Mouse (Mus musculus) lung, embryonic 16.5 days (tissue): ENCODE measurements around the gene Krtap2-4. TPM values are rescaled to one million over a fixed set of nuclear protein-coding genes. Genes with fewer than 3 reads are reported as not detected.
"Not testable (repeated sequence)": the region's sequence is repeated elsewhere in the genome, so short reads cannot be mapped to it uniquely, and the experiment has no call there.

ENCODE experiments used
- ATAC-seq: fragments of 200-750 bp; cut with Nextera tagmentation; 2 replicates; pipeline ENCODE4 v1.8.0; 2017; ENCODE audit warnings: low read depth, mild to moderate bottlenecking, moderate library complexity
- H3K27ac ChIP-seq: fragments of 300-500 bp; sonication (generic); 2 replicates; pipeline ENCODE4 v1.5.1; 2014; ENCODE audit warnings: mild to moderate bottlenecking, control low read depth, low read length
- H3K27me3 ChIP-seq: fragments of 300-500 bp; sonication (generic); 2 replicates; pipeline ENCODE4 v1.6.1; 2014; ENCODE audit warnings: low read depth, low read length, mixed read lengths; ENCODE audit not compliant: control insufficient read depth, insufficient read depth
- H3K36me3 ChIP-seq: fragments of 300-500 bp; sonication (generic); 2 replicates; pipeline ENCODE4 v1.6.1; 2014; ENCODE audit warnings: low read length; ENCODE audit not compliant: control insufficient read depth, insufficient read depth
- H3K4me1 ChIP-seq: fragments of 300-500 bp; sonication (generic); replicated peaks from 2 replicates; pipeline ENCODE4 v1.6.1; 2014; ENCODE audit warnings: low read length, mixed read lengths; ENCODE audit not compliant: control insufficient read depth, insufficient read depth
- H3K4me2 ChIP-seq: fragments of 300-500 bp; sonication (generic); 2 replicates; pipeline ENCODE4 v1.6.1; 2014; ENCODE audit warnings: low read depth, low read length, control low read depth
- H3K4me3 ChIP-seq: fragments of 300-500 bp; sonication (generic); 2 replicates; pipeline ENCODE4 v1.5.1; 2014; ENCODE audit warnings: mild to moderate bottlenecking, low read length, control low read depth
- H3K9ac ChIP-seq: fragments of 300-500 bp; sonication (generic); 2 replicates; pipeline ENCODE4 v1.6.1; 2014; ENCODE audit warnings: low read length, control low read depth
- H3K9me3 ChIP-seq: fragments of 300-500 bp; sonication (generic); 2 replicates; pipeline ENCODE4 v1.6.1; 2016; ENCODE audit warnings: low read length; ENCODE audit not compliant: control insufficient read depth
- WGBS: fragments of 180-500 bp; shearing (Covaris S2); extraction: QIAGEN DNeasy Blood & Tissue Kit; methylation state at CpG from one replicate; pipeline ENCODE4 v1.1.7; 2014; 5-methylcytosine and 5-hydroxymethylcytosine counted together
- polyA plus RNA-seq: library from polyadenylated mRNA; unstranded; fragments of >200 nt; fragmentation: Nextera tagmentation; extraction: Ambion mirVana; gene quantifications from 2 replicates; pipeline ENCODE4 v1.2.1, GENCODE M21; 2015

Krtap2-4 gene
- polyA plus RNA-seq: not detected in 2 replicates

DNA sequence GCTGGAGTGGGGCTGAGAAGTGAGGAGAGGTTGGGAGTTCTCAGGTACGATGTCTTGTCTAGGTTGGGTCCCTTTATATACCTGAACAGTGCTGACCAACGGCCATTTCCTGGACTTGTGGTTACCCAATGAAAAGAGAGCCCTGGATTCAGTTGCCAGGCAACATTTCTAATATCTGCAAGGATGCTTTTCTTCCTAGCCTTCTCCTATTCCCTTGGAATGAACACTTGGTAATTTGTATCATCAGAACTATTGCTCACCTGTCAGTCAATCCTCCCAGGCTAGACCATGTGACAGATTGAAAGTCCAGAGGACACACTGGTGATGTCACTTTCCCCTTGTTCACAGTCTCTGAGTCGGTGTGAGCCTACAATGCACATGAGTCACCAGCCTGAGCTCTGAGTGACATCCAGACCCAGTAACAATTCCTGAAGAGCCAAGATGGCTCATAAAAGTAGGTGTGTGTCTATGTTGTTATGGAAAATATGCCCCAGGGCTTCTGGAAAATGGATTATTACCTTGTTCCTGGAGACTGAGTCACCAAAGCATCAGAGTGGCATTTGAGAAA, at the start of gene Krtap2-4:
Gene Krtap2-4 (minus strand): TSS at position 51 of the 568 bp plus-strand sequence.
- Histone ChIP-seq H3K9me3 (no peaks in the 10 kb centered on the region), H3K4me1 (no peaks in the 10 kb centered on the region), H3K27me3 (no peaks in the 10 kb centered on the region), H3K4me3 (no peak within 1 kb of the TSS), H3K36me3 (no peaks in the 10 kb centered on the region), H3K27ac (no peak within 1 kb of the TSS), H3K9ac (no peak within 1 kb of the TSS), H3K4me2 (no peak within 1 kb of the TSS)
- 45% methylated on average over 3 of the region's 3 CpGs for WGBS
- no peak for ATAC-seq

DNA sequence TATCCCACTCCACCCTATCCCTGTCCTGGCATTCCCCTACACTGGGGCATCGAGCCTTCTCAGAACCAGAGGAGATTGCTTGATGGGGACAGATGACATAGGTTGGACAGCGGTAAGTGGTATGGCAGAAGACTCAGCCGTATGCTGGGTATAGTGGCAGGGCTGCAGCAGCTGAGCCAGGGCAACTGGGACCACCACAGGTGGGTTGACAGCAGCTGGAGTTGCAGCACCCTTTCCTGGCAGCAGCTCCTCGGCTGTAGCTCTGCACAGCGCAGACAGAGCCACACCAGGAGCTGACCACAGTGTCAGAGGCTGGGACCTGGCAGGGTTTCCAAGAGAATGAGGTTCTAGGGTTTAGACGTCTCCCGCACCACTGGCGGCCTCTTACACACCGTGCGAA, 48.2 kb upstream of the Krtap2-4 start:
- H3K4me2 ChIP-seq: no peak overlapping the region
- no peaks in the 10 kb centered on the region for H3K27me3 ChIP-seq
- no peaks in the 10 kb centered on the region for H3K4me1 ChIP-seq
- WGBS: 82% methylated on average over 10 of the region's 10 CpGs
- no peak overlapping the region for H3K9ac ChIP-seq
- no peaks in the 10 kb centered on the region for H3K9me3 ChIP-seq
- no peak overlapping the region for H3K27ac ChIP-seq
- H3K4me3 ChIP-seq: no peak overlapping the region
- H3K36me3 ChIP-seq: no peaks in the 10 kb centered on the region
- ATAC-seq: no peak

DNA sequence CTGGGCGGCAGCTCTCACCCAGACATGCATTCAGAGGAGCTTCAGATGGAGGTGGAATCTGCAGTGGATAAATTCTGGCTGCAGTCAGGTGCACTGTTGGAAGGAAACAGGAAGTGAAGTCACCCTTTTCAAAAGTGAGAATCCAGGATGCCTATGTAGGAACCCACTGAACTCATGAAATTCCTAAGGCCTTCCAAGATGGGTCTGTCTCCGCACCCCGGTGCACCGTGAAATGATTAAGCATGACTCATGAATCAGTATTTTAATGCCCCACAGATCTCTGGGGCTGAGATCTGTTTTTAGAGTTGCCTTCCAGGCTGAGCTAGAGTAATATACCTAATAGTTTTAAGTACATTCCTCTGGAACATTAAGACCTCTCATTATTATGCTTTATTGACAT, 44.6 kb upstream of the Krtap2-4 start:
- no peak for ATAC-seq
- Histone ChIP-seq H3K36me3 (no peaks in the 10 kb centered on the region), H3K4me1 (no peaks in the 10 kb centered on the region), H3K4me3 (no peak overlapping the region), H3K27ac (no peak overlapping the region), H3K27me3 (no peaks in the 10 kb centered on the region), H3K4me2 (no peak overlapping the region), H3K9me3 (no peaks in the 10 kb centered on the region), H3K9ac (no peak overlapping the region)
- WGBS: 82% methylated on average over 4 of the region's 4 CpGs

DNA sequence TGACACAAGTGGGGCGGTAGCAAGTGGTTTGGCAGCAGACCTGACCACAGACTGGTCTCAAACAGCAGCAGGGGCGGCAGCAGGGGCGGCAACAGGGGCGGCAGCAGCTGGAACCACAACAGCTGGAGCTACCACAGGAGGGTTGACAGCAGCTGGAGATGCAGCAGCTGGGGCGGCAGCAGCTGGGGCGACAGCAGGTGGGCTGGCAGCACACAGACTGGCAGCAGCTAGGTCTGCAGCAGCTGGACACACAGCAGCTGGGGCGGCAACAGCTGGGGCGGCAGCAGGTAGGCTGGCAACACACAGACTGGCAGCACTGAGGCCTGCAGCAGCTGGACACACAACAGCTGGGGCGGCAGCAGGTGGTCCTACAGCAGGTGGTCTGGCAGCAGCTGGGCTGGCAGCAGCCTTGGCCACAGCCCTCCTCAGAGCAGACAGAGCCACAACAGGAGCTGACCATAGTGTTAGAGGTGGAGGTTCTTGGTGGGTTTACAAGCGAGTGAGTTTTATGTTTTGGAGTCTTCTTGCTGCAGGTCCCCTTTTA, 43.9 kb upstream of the Krtap2-4 start, which contains the start of gene Gm11563:
Gene Gm11563 (minus strand): TSS at position 494 of the 544 bp plus-strand sequence.
- 58% methylated on average over 10 of the region's 10 CpGs for WGBS
- H3K36me3 ChIP-seq, H3K4me2 ChIP-seq, H3K9me3 ChIP-seq, H3K27me3 ChIP-seq, H3K27ac ChIP-seq, H3K9ac ChIP-seq, H3K4me1 ChIP-seq, H3K4me3 ChIP-seq, ATAC-seq: not testable (repeated sequence)

DNA sequence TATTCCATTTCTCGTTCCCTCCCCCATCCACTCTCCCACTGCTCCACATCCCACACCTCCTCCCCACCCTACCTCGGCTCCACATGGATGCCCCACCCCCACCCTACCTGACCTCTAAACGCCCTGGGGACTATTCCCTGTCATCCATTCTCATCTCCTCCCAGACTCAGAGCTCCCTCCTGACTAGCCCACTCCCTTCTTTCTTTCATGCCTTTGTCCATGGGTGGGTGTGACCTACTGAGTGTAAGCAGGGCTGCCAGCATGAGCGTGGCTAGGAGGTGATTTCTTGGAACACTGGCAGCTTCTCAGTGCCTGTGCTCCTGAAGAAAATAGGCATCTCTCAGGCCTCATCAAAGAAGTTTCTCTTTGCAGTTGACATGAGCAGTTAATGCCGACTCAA, 42.4 kb upstream of the Krtap2-4 start:
- Histone ChIP-seq H3K27me3 (no peaks in the 10 kb centered on the region), H3K4me1 (no peaks in the 10 kb centered on the region), H3K27ac (no peak overlapping the region), H3K36me3 (no peaks in the 10 kb centered on the region), H3K9me3 (no peaks in the 10 kb centered on the region), H3K4me3 (no peak overlapping the region), H3K9ac (no peak overlapping the region), H3K4me2 (no peak overlapping the region)
- 37% methylated on average over 5 of the region's 5 CpGs for WGBS
- no peak for ATAC-seq

DNA sequence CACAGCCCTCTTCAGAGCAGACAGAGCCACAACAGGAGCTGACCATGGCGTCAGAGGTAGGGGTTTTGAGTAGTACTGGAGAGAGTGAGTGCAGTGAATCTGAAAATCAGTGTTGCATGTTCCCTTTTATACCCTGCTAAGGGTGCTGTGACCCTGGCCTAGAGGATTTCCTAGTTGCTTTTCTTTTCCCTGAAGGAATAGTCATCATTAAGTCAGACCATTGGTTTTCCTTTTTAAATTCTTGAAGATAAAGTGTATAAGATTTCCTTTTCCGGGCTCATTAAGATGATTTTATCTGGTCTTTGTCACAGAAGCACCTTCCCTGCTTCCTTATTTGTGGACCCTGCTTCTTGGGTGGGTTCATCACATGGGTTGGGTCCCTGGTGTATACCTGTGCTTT, 35.5 kb upstream of the Krtap2-4 start, which contains the start of gene Gm11555:
Gene Gm11555 (minus strand): TSS at position 101 of the 400 bp plus-strand sequence.
- 70% methylated on average over 2 of the region's 2 CpGs for WGBS
- no peak within 1 kb of the TSS for H3K9ac ChIP-seq
- H3K9me3 ChIP-seq: no peaks in the 10 kb centered on the region
- ATAC-seq: no peak
- H3K27ac ChIP-seq: no peak within 1 kb of the TSS
- H3K36me3 ChIP-seq: no peaks in the 10 kb centered on the region
- H3K4me3 ChIP-seq: no peak within 1 kb of the TSS
- no peaks in the 10 kb centered on the region for H3K4me1 ChIP-seq
- no peaks in the 10 kb centered on the region for H3K27me3 ChIP-seq
- H3K4me2 ChIP-seq: no peak within 1 kb of the TSS

DNA sequence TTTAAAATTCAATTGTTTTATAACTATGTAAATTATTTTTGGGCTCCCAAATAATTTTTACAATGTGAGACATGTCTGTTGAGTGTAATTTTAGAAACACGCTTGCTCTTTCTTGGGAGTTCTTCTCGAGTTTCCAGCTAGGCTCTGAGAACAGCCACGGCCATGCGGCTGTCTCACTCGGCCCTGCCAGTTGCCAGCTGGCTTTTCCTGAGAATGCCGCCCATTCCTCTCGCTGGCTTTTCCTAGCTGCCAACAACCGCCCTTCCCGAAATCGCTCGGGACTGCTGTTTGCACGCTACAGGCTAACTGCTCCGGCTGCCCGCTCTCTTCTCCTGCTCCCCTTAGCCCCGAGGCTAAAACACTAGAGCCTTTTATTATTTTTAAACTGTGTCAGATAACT, 31.8 kb upstream of the Krtap2-4 start:
- WGBS: 82% methylated on average over 15 of the region's 15 CpGs
- H3K4me3 ChIP-seq: no peak overlapping the region
- H3K9ac ChIP-seq: no peak overlapping the region
- H3K9me3 ChIP-seq: no peaks in the 10 kb centered on the region
- H3K36me3 ChIP-seq: no peaks in the 10 kb centered on the region
- no peak overlapping the region for H3K27ac ChIP-seq
- H3K27me3 ChIP-seq: no peaks in the 10 kb centered on the region
- ATAC-seq: no peak
- no peak overlapping the region for H3K4me2 ChIP-seq
- H3K4me1 ChIP-seq: no peaks in the 10 kb centered on the region

DNA sequence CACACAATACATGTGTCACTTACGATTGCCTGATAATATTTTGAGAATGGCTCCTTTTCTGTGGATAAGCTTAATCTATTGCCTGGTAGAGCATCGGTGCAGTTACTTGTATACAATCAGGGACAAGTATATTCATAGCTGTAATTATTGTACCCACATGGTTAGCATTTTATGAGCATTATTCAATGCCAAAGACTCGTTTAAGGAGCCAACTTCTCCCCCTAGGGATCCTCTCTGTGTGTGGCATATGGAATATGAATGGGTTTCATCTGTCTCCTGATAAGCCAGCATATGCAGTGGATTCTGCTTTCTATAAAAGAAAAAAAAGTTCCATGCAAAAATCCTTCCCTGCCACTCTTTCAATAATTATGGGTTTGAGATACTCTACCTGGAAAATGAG, 29.7 kb upstream of the Krtap2-4 start:
- Histone ChIP-seq H3K36me3 (no peaks in the 10 kb centered on the region), H3K4me2 (no peak overlapping the region), H3K27ac (no peak overlapping the region), H3K4me1 (no peaks in the 10 kb centered on the region), H3K9ac (no peak overlapping the region), H3K27me3 (no peaks in the 10 kb centered on the region), H3K9me3 (no peaks in the 10 kb centered on the region), H3K4me3 (no peak overlapping the region)
- ATAC-seq: no peak
- WGBS: 72% methylated on average over 3 of the region's 3 CpGs

DNA sequence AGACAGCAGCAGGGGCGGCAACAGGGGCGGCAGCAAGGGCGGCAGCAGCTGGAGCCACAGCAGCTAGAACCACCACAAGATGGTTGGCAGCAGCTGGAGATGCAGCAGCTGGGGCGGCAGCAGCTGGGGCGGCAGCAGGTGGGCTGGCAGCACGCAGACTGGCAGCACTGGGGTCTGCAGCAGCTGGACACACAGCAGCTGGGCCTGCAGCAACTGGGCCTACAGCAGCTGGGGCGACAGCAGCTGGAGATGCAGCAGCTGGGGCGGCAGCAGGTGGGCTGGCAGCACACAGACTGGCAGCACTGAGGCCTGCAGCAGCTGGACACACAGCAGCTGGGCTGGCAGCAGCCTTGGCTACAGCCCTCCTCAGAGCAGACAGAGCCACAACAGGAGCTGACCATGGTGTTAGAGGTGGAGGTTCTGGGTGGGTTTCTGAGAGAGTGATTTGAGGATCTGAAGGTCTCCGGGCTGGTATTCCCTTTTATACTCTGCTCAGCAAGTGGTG, 29.0 kb upstream of the Krtap2-4 start, which contains the start of gene Krtap4-7:
Gene Krtap4-7 (minus strand): TSS at position 455 of the 505 bp plus-strand sequence.
- not testable (repeated sequence) for H3K4me3 ChIP-seq, H3K27me3 ChIP-seq, H3K36me3 ChIP-seq, ATAC-seq, H3K27ac ChIP-seq, H3K4me1 ChIP-seq, H3K9ac ChIP-seq, H3K4me2 ChIP-seq, H3K9me3 ChIP-seq
- WGBS: 83% methylated on average over 9 of the region's 9 CpGs
